Mouse (Mus musculus) adipocyte (in vitro differentiated cells): ENCODE results near the gene Accsl.

ENCODE experiments used
- DNase-seq: peaks from one replicate; pipeline ENCODE4 v3.0.0-alpha.2; 2016; ENCODE audit warnings: low spot score

Gene Accsl

DNA sequence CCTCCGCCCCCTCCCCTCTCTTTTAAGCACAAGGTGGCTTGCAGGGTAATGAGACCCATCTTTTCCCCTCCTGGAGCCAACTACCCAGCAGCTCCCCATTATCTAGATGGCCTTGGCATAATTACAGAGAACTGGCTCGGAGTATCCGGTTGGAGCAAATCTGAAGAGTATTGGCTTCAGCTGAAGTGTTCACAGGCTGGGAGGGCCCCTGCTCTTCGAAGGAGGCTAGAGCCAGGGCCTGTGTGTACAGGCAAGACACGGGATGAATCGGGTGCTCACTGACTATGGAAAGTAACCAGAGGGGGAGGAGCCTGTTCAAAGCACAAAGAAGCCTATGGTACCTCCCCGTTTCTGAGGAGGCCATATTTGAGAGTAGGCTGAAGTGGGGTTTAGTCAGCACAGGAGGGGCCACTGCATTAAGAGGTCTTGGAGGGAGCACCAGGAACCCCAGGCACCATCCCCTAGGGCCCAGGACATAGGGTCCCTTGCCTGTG, at the start of gene Accsl:
Gene Accsl (minus strand): TSS at position 51 of the 494 bp plus-strand sequence.
- DNase-seq = no peak

DNA sequence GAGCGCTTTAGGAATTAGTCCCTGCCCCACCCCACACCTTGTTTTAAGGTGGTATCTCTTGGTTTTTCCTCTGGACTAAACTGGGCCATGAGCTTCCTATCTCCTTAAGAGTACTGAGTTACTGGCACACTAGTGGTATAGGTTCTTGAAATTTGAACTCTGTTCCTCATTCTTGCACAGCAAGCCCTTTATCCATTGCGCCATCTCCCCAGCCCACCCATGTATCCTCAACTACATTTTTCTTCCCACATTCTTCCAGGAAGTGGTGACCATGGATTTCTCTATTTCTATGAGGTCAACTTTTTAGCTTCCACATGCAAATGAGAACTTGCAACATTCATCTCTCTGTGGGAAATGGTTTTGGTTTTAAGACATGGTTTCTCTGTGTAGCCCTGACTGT, 44.6 kb upstream of the Accsl start:
- no peak for DNase-seq

- DNase-seq = peak; percentile 76
Measured at GRCm38 (mm10) chr2:93911942-93912341, 43.0 kb upstream of the Accsl start.

- DNase-seq = peak; percentile 75
Measured at GRCm38 (mm10) chr2:93909716-93910115, 40.8 kb upstream of the Accsl start.

DNA sequence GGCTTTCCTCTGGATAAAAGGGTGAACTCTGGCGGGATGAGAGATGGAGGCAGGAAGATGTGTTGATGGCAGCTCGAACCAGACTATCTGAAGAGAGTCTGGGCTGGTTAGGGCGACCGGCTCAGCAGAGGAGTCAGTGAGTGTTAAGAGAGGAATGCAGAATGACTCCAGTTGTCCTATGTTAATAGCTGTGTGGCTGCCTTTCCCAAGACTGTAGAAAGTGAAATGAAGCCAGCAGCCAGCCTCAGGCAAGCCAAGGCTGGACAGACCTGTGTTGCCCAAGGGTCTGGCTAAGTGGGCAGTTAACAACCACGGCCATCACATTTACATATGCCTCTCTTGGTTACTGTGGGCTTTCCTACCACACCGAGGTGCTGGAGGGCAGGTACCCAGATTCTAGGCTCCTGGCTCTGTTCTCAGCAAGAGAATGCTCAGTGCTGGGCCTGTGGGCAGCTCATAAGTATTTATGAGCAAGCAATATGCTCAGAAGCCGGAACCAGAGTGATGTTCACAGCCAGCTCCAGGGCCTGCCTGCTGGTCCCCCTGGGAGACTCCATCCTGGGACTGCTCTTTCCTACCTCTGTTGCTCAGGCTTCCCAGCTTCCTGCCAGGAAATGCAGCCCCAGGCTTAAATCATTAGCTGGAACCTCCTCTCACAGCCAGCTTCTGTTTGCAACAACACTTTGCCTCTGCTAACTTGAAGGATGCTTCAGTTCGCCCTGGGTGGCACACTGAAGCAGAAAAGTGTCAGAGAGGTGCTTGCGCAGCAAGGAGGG, 38.8 kb upstream of the Accsl start:
- DNase-seq = peak; percentile 13

- DNase-seq = no peak
Measured at GRCm38 (mm10) chr2:93906316-93906715, 37.4 kb upstream of the Accsl start.

DNA sequence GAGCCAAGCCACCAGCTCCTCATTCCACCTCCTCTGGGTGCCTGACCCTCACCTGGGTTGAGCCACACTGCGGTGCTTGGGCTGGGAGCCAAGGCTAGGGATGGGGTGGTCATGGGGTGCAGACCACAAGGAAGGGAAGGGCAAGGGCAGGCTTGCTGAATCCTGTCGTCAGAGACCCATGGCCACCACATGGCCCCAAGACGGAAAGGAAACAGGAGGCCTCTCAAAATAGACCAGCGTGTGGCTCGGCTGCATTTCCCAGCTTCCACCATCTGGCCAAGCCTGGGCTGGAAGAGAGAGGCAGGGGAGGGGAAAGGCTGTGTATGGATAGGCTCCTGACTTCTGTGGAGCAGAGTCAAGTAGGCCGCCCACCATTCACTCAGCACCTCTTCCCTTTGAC, 34.5 kb upstream of the Accsl start:
- DNase-seq = no peak

DNA sequence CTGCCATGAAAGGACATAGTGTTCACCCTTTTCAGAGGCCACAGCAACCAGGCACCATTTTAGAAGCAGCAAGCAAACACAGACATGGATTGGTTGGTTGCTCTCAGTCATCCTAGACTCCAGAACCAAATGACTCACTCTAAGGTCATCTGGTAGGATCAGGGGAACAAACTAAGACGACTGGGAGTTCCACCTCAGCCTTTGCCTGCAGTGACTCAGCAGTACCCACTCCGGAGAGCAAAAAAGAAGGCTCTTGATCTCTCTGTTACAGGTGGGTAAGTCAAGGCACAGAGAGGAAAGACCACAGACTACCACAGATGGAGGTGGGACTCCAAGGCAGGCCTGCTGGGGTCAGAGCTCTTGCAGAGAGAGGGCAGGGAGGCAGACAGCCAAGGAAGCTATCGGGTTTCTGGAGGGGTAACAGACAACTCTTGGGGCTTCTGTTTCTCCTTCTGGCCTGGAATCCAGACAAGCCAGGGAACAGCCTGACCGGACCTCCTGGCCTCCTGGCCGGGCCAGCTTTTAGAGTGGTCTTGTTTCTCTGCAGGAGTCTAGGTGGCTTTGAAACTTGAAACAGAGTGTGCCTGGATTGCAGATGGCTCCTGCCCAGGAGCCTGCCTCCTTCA, 33.8 kb upstream of the Accsl start:
- DNase-seq = no peak

DNA sequence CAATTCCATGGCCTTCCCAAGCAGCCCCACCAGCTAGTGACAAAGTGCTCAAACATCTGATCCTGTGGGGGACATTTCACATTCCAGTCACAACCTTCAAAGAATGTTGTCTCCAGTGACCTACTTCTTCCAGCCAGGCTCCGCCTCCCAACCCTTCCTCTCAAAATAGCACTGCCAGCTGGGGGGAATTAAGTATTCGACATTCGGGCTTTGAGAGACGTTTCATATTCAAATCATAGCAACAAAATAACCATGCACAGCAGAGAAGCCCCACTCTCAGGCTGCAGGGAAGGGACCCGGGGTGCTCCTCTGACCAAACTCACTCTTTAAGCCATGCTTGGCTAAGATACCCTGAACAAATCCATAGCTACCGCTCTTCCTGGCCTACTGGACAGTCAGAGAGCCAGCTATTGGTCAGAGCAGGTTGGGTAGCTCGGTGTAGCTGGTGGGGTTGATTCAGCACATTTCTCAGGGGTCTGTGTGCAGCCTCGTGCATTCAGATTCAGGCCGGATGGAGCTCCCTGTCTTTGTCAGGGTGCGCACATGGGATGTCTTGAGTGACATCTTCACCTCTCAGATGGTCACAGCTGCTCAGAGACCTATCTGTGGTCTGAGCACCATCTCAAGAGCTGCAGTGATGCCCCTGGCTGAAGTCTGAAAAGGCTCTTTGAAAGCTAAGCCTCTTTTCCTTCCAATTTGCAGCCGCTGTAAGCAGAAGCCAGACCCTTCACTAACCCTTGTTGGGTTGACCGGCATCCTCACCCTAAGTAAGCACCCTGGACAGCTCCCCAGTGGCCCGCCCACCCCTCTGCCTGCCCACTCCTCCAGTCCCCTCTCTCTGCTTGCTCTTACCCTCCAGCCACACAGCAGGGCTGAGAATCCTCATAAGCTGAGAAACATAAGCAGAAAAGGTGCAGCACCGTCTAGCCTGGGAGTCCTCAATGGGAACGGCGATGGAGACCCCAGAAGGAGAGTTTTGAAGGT, 30.7 kb upstream of the Accsl start:
- DNase-seq = no peak

DNA sequence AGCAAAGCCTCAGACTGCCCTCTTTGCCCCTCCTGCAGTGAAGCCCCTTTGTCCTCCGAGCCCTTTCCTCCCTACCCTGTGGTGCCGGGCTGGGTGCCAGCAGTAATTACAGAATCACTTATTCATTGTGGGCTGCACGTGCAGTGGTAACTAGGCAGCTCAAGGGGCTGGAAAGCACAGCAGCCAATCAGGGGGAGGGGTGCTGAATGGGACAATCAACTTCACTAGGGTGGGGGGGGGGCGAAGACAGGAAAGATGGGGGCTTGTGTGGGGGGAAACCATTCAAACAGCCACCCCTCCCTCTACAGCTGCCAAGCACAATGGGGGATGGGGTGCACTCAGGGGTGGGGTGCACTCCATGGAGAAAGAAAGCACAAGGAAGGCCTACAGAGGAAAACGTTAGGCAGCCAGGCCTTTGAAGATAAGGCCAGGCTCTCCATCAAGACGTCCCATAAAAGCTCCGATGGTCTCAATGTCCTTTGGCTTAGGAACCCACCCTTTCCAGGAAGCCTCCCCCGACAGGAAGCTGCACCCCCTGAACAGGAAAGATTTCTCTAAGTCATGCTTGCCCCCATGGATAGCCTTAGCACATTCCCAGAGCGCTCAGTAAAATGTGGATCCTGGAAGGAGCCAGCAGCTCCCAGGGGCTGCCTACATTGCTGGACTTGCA, 22.8 kb upstream of the Accsl start:
- DNase-seq = no peak

DNA sequence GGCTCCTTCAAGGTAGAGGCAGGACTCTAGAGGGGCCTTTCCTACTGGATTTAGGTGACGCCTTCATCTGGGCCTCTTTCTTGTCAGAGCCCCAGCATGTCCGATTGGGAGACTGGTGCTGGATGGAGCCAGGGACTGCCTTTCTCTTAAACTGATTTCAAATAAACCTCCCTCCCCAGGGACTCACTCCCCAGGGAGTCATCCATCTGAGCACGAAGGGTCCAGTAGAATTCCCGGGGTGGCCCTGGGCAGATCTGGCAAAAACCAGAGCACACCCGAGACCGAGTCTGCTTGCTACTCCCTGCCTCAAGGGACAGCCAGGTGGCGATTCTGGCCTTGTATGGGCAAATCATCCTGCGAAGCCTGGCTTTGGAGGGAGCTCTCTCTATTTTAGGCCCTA, 21.2 kb upstream of the Accsl start:
- DNase-seq = no peak

DNA sequence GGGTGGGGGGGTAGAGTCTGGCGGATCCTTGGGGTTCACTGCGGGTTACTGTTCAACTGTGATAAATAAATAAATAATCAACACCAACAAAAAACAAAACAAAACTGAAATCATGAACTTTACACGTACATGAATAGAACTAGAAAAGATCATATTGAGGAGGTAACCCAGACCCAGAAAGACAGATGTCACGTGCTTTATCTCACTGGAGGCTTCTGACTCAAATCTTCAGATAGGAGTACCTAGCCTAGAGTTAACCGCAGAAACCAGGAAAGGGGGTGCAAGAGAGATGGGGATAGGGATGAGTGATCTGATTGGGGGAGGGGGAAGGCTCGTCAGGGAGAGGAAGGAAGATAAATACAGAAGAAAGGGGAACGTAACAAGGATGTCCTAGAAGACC, 20.1 kb upstream of the Accsl start:
- no peak for DNase-seq

- no peak for DNase-seq
Measured at GRCm38 (mm10) chr2:93888366-93888765, 19.4 kb upstream of the Accsl start.

- DNase-seq = no peak
Measured at GRCm38 (mm10) chr2:93887273-93887672, 18.3 kb upstream of the Accsl start.

DNA sequence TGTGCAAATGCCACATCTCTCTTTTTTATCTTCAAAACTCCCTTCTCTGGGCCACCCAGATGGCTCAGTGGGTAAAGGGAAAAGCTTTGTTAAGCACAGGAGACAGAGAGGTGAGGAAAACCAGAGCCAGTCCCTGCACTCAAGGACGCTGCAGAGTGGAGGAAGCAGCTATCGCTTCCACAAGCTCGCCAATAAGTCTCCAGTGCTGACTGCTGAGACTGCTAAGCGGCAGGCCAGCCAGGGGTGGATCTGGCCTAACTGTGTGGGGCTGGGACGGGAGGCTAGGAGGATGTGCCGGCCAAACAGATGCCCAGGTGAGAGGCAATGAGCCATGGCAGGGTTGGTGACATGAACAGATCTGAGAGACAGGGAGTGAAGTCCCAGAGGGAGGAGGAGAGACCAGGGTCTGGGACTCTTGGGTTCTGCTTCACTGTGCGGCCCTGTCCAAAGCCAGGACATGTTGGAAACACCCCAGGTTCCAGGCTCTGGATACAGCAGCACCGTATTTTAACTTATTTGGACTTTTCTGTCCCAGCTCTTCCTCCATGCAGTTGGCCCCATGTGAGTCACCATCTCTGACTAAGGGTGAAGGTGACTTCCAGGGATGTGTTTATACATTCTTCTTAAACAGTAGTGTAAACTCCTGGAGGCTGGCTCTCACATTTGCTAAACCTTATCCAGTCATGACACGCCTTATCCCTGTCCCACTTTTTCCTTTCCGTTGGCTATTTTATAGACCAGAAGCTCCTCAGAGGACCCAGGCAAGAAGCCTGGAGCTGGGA, 17.2 kb upstream of the Accsl start:
- no peak for DNase-seq

DNA sequence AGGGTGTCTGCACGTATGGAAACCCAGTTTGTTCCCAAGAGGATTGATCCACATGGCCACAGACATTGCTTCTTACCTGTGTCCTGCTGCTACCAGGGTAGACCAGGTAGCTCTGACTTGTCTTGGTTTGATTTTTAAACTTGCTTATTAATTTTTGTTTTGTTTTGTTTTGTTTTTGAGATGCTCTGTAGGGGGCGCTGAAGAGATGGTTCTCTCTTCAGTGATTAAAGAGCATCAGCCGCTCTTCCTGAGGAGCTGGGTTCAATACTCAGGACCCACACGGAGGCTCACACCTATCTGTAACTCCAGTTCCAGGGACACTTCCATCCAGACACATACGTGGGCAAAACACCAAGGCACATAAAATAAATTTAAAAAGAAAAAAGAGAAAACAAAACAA, 14.1 kb upstream of the Accsl start:
- DNase-seq = no peak

DNA sequence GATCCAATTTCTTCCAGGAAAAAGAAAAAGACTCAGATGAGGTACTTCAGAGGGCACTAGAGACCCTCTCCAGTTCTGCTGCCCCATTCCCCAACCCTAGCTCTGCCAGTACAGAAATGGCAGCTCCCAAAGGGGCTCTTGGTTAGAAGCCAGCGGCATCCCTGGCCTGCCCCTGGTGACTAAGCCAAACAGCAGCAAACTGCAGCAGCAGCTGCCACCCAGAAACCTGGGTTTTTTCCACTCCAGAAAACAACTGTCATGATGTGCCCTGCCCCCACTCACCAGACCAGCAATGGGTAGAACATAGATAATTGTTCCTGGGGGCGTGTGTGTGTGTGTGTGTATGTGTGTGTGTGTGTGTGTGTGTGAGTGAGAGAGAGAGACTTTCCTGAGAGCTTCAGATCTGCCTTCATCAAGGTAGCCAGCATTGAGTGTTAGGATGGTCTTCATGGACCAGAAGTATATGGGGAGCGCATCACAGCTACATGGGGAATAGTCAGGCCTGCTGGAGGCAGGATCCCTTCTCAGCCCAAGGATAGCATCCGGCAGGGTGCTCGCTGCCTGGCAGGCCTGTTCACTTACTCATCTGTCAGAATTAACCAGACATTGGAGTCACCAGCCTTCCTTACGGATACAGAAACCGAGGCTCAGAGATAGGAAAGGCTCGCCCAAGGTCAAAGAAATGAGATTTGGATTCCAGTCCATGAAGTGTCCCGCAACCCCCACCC, 12.8 kb upstream of the Accsl start:
- no peak for DNase-seq

DNA sequence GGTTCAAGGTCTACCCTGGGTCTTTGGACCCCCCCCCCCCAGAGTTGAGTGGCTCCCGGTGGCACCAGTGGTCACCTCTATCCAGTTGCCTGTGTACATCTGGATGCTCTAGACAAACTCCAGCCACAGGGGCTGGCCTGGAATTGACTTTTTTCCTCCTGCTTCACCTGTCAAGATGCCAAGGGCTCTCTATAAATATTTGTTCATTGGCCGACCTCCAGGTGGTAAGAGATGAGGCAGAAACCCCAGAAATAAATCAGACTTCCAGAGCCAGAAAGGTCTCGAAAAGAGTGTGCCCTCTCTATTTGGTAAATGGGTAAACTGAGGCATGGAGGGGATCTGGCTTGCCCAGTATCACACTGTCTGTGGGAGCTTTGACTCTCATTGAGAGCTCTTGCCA, 12.0 kb upstream of the Accsl start:
- DNase-seq = peak; percentile 14

GRCm38 (mm10) chr2:93880450-93880849, 11.5 kb upstream of the Accsl start:
- no peak for DNase-seq

DNA sequence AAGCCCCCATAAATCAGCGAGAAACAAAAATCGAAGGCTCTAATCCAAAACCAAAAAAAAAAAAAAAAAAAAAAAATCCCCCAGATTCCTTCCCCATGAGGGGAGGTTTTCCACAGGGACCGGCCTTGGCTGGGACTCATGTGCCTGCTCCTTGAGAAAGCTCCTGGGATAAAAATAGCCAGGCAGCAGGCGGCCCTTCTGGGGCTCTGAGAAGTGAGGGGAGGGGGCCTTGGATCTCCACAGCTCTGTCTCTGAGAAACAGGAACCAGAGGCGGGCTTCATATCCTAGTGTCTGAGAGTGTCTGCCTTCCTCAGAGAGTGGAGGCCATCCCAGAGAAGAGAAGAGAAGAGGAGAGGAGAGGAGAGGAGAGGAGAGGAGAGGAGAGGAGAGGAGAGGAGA, 8.0 kb upstream of the Accsl start:
- DNase-seq = no peak
